8 mouse cellular contexts compared by ENCODE assay signal in the genomic region with DNA sequence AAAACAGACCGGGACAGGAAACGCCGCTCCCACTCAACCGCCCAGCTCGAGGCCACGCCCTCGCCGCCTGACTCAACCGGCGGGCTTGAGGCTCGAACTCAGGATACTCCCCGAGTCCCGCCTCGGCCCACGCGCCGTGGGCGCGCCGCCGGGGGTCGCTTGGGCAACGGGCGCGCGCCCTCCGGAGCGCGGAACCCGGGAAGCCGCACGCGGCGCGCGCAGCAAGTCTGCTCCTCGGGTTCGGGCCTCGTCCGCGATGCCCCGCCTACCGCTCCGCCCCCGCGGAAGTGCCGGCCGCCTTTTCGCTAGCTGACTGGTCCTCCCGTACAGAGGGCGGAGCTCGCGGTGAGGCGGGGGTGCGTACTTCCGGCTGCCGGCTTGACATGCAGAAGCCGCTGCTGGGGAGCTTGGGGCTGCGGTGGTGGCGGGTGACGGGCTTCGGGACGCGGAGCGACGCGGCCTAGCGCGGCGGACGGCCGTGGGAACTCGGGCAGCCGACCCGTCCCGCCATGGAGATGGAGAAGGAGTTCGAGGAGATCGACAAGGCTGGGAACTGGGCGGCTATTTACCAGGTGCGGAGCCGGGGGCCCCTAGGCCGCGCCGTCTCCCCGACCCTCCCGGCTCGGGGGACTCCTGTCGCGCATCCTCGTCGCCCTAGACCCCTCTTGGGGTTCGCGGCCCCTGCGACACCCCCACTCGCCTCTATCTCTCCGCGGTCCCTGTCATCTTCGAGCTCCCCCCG. TPM values are rescaled to one million over a fixed set of nuclear protein-coding genes. Genes with fewer than 3 reads are reported as not detected.
DNase-seq lines count a peak whose midpoint lies in the region; ATAC-seq and TF ChIP-seq lines count a peak whose summit lies in the region.

Gene Ptpn1 (plus strand): TSS at position 73 of the 742 bp plus-strand sequence.

- ATAC-seq in embryonic facial prominence, embryonic 15.5 days (ENCODE audit: insufficient number of reproducible peaks, low FRiP score, low TSS enrichment, low read depth), result peak; percentile 95
- peak; percentile 97 for ATAC-seq in limb, embryonic 14.5 days (ENCODE audit: low FRiP score, low read depth)
- ATAC-seq in midbrain, postnatal 0 days (ENCODE audit: low FRiP score), result peak; percentile 96

- no peaks in the 10 kb centered on the region for H3K27me3 ChIP-seq in embryonic facial prominence, embryonic 15.5 days
- H3K27me3 ChIP-seq in limb, embryonic 14.5 days (ENCODE audit: control insufficient read depth, insufficient read depth, low read length), result no peaks in the 10 kb centered on the region
- no peaks in the 10 kb centered on the region for H3K27me3 ChIP-seq in midbrain, postnatal 0 days (ENCODE audit: insufficient read depth, low read length)

- H3K4me1 ChIP-seq in bone marrow, adult 2 months (ENCODE audit: control insufficient read depth, insufficient read depth, low read length), result peaks cover 3% of the 10 kb centered on the region; the same call in 1 of the 2 replicates
- peaks cover 40% of the 10 kb centered on the region for H3K4me1 ChIP-seq in embryonic facial prominence, embryonic 15.5 days
- H3K4me1 ChIP-seq in limb, embryonic 14.5 days (ENCODE audit: control insufficient read depth, insufficient read depth, low read length), result peaks cover 17% of the 10 kb centered on the region
- H3K4me1 ChIP-seq in midbrain, postnatal 0 days (ENCODE audit: insufficient read depth, low read length), result peaks cover 11% of the 10 kb centered on the region; the same call in 1 of the 2 replicates

- no peaks in the 10 kb centered on the region for H3K9me3 ChIP-seq in embryonic facial prominence, embryonic 15.5 days (replicated peaks)
- H3K9me3 ChIP-seq in limb, embryonic 14.5 days (ENCODE audit: control insufficient read depth, low read length), result no peaks in the 10 kb centered on the region
- H3K9me3 ChIP-seq in midbrain, postnatal 0 days (ENCODE audit: low read length), result no peaks in the 10 kb centered on the region

- peak; percentile 95 for TF ChIP-seq POLR2A in bone marrow, adult 2 months (IDR thresholded peaks at IDR 0.05; ENCODE audit: borderline replicate concordance, control insufficient read depth, low read depth, low read length)
- no peak for TF ChIP-seq POLR2A in limb, embryonic 14.5 days (IDR thresholded peaks at IDR 0.05; ENCODE audit: borderline replicate concordance, extremely low read depth, insufficient read depth, insufficient read length)

- H3K9ac ChIP-seq in embryonic facial prominence, embryonic 15.5 days, result peak within 1 kb of the TSS; percentile 80
- peak within 1 kb of the TSS; percentile 85 for H3K9ac ChIP-seq in limb, embryonic 14.5 days (ENCODE audit: low read depth, low read length, severe bottlenecking)
- H3K9ac ChIP-seq in midbrain, postnatal 0 days (replicated peaks; ENCODE audit: low read length, poor library complexity, severe bottlenecking), result peak within 1 kb of the TSS; percentile 93

- no peak for TF ChIP-seq CTCF in bone marrow, adult 2 months (IDR thresholded peaks at IDR 0.05; ENCODE audit: control insufficient read depth, insufficient read depth, low read length)
- TF ChIP-seq CTCF in midbrain, postnatal 0 days (IDR thresholded peaks at IDR 0.05), result no peak

- peak; percentile 96 for DNase-seq in 416B (ENCODE audit: low read depth)
- peak; percentile 96 for DNase-seq in heart, adult 8-10 months (ENCODE audit: low spot score)
- peak; percentile 99 for DNase-seq in kidney, adult 9 months
- peak; percentile 95 for DNase-seq in limb, embryonic 14.5 days (ENCODE audit: low spot score)
- peak; percentile 97 for DNase-seq in midbrain, postnatal 0 days (ENCODE audit: low spot score)
- peak; percentile 95 to 97 for DNase-seq in spleen, postnatal 14 days (ENCODE audit: low spot score in 2 of 2)

- H3K4me2 ChIP-seq in embryonic facial prominence, embryonic 15.5 days (replicated peaks), result peak within 1 kb of the TSS; percentile 76
- H3K4me2 ChIP-seq in limb, embryonic 14.5 days (replicated peaks; ENCODE audit: low read depth, low read length, severe bottlenecking), result peak within 1 kb of the TSS; percentile 91
- peak within 1 kb of the TSS; percentile 72 for H3K4me2 ChIP-seq in midbrain, postnatal 0 days (ENCODE audit: low read depth, low read length, poor library complexity, severe bottlenecking)

- no peaks in the 10 kb centered on the region for H3K36me3 ChIP-seq in embryonic facial prominence, embryonic 15.5 days
- H3K36me3 ChIP-seq in limb, embryonic 14.5 days (ENCODE audit: control insufficient read depth, insufficient read depth, low read length), result no peaks in the 10 kb centered on the region
- no peaks in the 10 kb centered on the region; the same call in 1 of the 2 replicates for H3K36me3 ChIP-seq in midbrain, postnatal 0 days (ENCODE audit: insufficient read depth, low read length)

- H3K4me3 ChIP-seq in bone marrow, adult 2 months (replicated peaks; ENCODE audit: control insufficient read depth, low read depth, low read length), result peak within 1 kb of the TSS; percentile 89
- H3K4me3 ChIP-seq in embryonic facial prominence, embryonic 15.5 days (replicated peaks), result peak within 1 kb of the TSS; percentile 94
- H3K4me3 ChIP-seq in limb, embryonic 14.5 days (replicated peaks; ENCODE audit: low read length), result peak within 1 kb of the TSS; percentile 90
- peak within 1 kb of the TSS; percentile 58 for H3K4me3 ChIP-seq in midbrain, postnatal 0 days (ENCODE audit: low read depth, low read length)

- peak within 1 kb of the TSS; percentile 94 for H3K27ac ChIP-seq in bone marrow, adult 2 months (ENCODE audit: control insufficient read depth, insufficient read depth, low read depth, low read length, poor library complexity)
- peak within 1 kb of the TSS; percentile 86 for H3K27ac ChIP-seq in embryonic facial prominence, embryonic 15.5 days (replicated peaks)
- peak within 1 kb of the TSS; percentile 62 for H3K27ac ChIP-seq in limb, embryonic 14.5 days (replicated peaks; ENCODE audit: low read depth, low read length)
- H3K27ac ChIP-seq in midbrain, postnatal 0 days (ENCODE audit: low read depth, low read length), result peak within 1 kb of the TSS; percentile 72

- WGBS in bone marrow, adult 2 months, result under 1% methylated on average over 99 of the region's 99 CpGs
- under 1% methylated on average over 90 of the region's 99 CpGs for WGBS in embryonic facial prominence, embryonic 15.5 days
- 4% methylated on average over 95 of the region's 99 CpGs for WGBS in limb, embryonic 14.5 days
- 1% methylated on average over 83 of the region's 99 CpGs for WGBS in midbrain, postnatal 0 days

RNA-seq across cellular contexts. Expression of gene Ptpn1, which starts in this region (rescaled TPM):
- polyA plus RNA-seq in bone marrow, adult 2 months (2011; ENCODE audit: insufficient read depth, insufficient read length, low replicate concordance, missing spikeins), result 13.7 and 34.3 TPM in 2 replicates
- 60.6 and 61.5 TPM in 2 replicates for polyA plus RNA-seq in embryonic facial prominence, embryonic 15.5 days (2015; fragmentation: Nextera tagmentation; extraction: Ambion mirVana)
- total RNA-seq in heart, adult 8-10 months (2022), result 10 to 100 TPM; 14.7 to 17.6 (median 16.4) TPM
- 27.3 and 31.1 TPM in 2 replicates for polyA plus RNA-seq in limb, embryonic 14.5 days (2012; rRNA removed)
- polyA plus RNA-seq in limb, embryonic 14.5 days (2014; fragmentation: Nextera tagmentation; extraction: Ambion mirVana), result 41.5 and 49.0 TPM in 2 replicates
- 36.8 and 42.7 TPM in 2 replicates for total RNA-seq in midbrain, postnatal 0 days (2014; rRNA removed)
- polyA plus RNA-seq in midbrain, postnatal 0 days (2015; fragmentation: Nextera tagmentation; extraction: Ambion mirVana), result 54.3 and 59.1 TPM in 2 replicates

Comparison
In these comparisons a context has a peak if more than half of its experiments do, and no peak if none do; other contexts are left out.
1. Peak in every context shown above with its lines: DNase-seq, ATAC-seq, H3K4me3 ChIP-seq and H3K27ac ChIP-seq.